Mouse (Mus musculus) CH12.LX (cell line): ENCODE data around the gene Gm47959.

Experiments
- CTCF ChIP-seq, 2 experiments: IDR thresholded peaks in 1 of 2; conservative IDR thresholded peaks in 1 of 2; 2 replicates each; pipeline ENCODE4 v1.5.1; 2011 to 2012; ENCODE audit warnings: low read depth in 2 of 2, low read length in 2 of 2, improper control_type of control experiment in 1 of 2, inconsistent platforms in 1 of 2, mild to moderate bottlenecking in 1 of 2, moderate library complexity in 1 of 2
- POLR2A ChIP-seq: IDR thresholded peaks from 2 replicates; pipeline ENCODE4 v1.6.1; 2011; ENCODE audit warnings: low read depth, mild to moderate bottlenecking, improper control_type of control experiment, low read length

GRCm38 (mm10) chr1:82987530-82988198, 12.7 kb upstream of the Gm47959 start:
- TF ChIP-seq CTCF (conservative IDR thresholded peaks at IDR 0.05 in 1 of 2, IDR thresholded peaks at IDR 0.05 in 1 of 2; ENCODE audit: low read depth in 2 of 2, low read length in 2 of 2) (peak; percentile 70 to 87), POLR2A (no peak)
